Mouse (Mus musculus): Measurements from ENCODE around the gene Hoxb3. TPM values are rescaled to one million over a fixed set of nuclear protein-coding genes. Genes with fewer than 3 reads are reported as not detected.
A peak's percentile ranks its signal among the peaks of the same experiment; 100 is the strongest.

Gene Hoxb3
- polyA plus RNA-seq, 1 experiment from 2014 or later, result 15.3 TPM

GRCm38 (mm10) chr11:96348141-96348928 is 25.2 kb downstream of the Hoxb3 start:
- peak overlapping the region; percentile 47 for H3K4me2 ChIP-seq (replicated peaks)
- WGBS, result 6% methylated on average over 21 of the region's 21 CpGs

GRCm38 (mm10) chr11:96348988-96349387 is 25.9 kb downstream of the Hoxb3 start:
- Histone ChIP-seq H3K4me2 (replicated peaks) (peak overlapping the region; percentile 47), H3K4me1 (peaks cover 46% of the 10 kb centered on the region), H3K36me3 (no peaks in the 10 kb centered on the region), H3K9ac (peak overlapping the region; percentile 57), H3K27me3 (peaks cover 79% of the 10 kb centered on the region), H3K4me3 (peak overlapping the region; percentile 24), H3K9me3 (replicated peaks) (no peaks in the 10 kb centered on the region), H3K27ac (peak overlapping the region; percentile 96)
- no peak for ATAC-seq (ENCODE audit: low FRiP score)
- WGBS, result 10% methylated on average over 3 of the region's 3 CpGs

More at GRCm38 (mm10) chr11:96348141-96348928, 25.2 kb downstream of the Hoxb3 start:
- ATAC-seq (ENCODE audit: low FRiP score), result no peak
- peak overlapping the region; percentile 57 for H3K9ac ChIP-seq
- peak overlapping the region; percentile 96 for H3K27ac ChIP-seq
- H3K27me3 ChIP-seq, result peaks cover 84% of the 10 kb centered on the region
- peak overlapping the region; percentile 24 for H3K4me3 ChIP-seq
- no peaks in the 10 kb centered on the region for H3K9me3 ChIP-seq (replicated peaks)
- H3K4me1 ChIP-seq, result peaks cover 46% of the 10 kb centered on the region
- H3K36me3 ChIP-seq, result no peaks in the 10 kb centered on the region

GRCm38 (mm10) chr11:96349491-96350340 is 26.6 kb downstream of the Hoxb3 start:
- peak overlapping the region; percentile 47 for H3K4me2 ChIP-seq (replicated peaks)
- ATAC-seq (ENCODE audit: low FRiP score), result no peak

GRCm38 (mm10) chr11:96350341-96350624 is 27.2 kb downstream of the Hoxb3 start, which contains the start of gene Hoxb2:
Gene Hoxb2 (plus strand): TSS chr11:96350525.
- ATAC-seq (ENCODE audit: low FRiP score), result no peak
- Histone ChIP-seq H3K27ac (peak within 1 kb of the TSS; percentile 96), H3K9me3 (replicated peaks) (no peaks in the 10 kb centered on the region), H3K36me3 (no peaks in the 10 kb centered on the region), H3K4me2 (replicated peaks) (peak within 1 kb of the TSS; percentile 64), H3K4me3 (peak within 1 kb of the TSS; percentile 54), H3K9ac (peak within 1 kb of the TSS; percentile 92), H3K27me3 (peaks cover 78% of the 10 kb centered on the region), H3K4me1 (peaks cover 36% of the 10 kb centered on the region)
- WGBS, result 4% methylated on average over 2 of the region's 2 CpGs

More at GRCm38 (mm10) chr11:96349491-96350340, 26.6 kb downstream of the Hoxb3 start:
- H3K36me3 ChIP-seq, result no peaks in the 10 kb centered on the region
- H3K9me3 ChIP-seq (replicated peaks), result no peaks in the 10 kb centered on the region
- 2% methylated on average over 14 of the region's 14 CpGs for WGBS
- peaks cover 79% of the 10 kb centered on the region for H3K27me3 ChIP-seq
- H3K4me1 ChIP-seq, result peaks cover 41% of the 10 kb centered on the region
- peak overlapping the region; percentile 24 for H3K4me3 ChIP-seq
- H3K27ac ChIP-seq, result peak overlapping the region; percentile 96
- peak overlapping the region; percentile 57 for H3K9ac ChIP-seq

- no peaks in the 10 kb centered on the region for H3K9me3 ChIP-seq (replicated peaks)
- ATAC-seq (ENCODE audit: low FRiP score), result no peak
- peaks cover 75% of the 10 kb centered on the region for H3K27me3 ChIP-seq
- H3K4me1 ChIP-seq, result peaks cover 31% of the 10 kb centered on the region
- 8% methylated on average over 2 of the region's 2 CpGs for WGBS
- no peaks in the 10 kb centered on the region for H3K36me3 ChIP-seq
- peak overlapping the region; percentile 96 for H3K27ac ChIP-seq
- peak overlapping the region; percentile 92 for H3K9ac ChIP-seq
- H3K4me2 ChIP-seq (replicated peaks), result peak overlapping the region; percentile 64
- peak overlapping the region; percentile 54; the same call in 1 of the 2 replicates for H3K4me3 ChIP-seq
These were observed 27.7 kb downstream of the Hoxb3 start for GRCm38 (mm10) chr11:96350791-96351190.

- Histone ChIP-seq H3K27ac (peak overlapping the region; percentile 96), H3K9me3 (replicated peaks) (no peaks in the 10 kb centered on the region), H3K9ac (peak overlapping the region; percentile 92), H3K4me3 (peak overlapping the region; percentile 54), H3K4me2 (replicated peaks) (peak overlapping the region; percentile 64), H3K4me1 (peaks cover 25% of the 10 kb centered on the region), H3K27me3 (peaks cover 75% of the 10 kb centered on the region), H3K36me3 (no peaks in the 10 kb centered on the region)
- 2% methylated on average over 11 of the region's 11 CpGs for WGBS
- ATAC-seq (ENCODE audit: low FRiP score), result peak; percentile 27; the same call in 1 of the 2 replicates
These were observed 28.2 kb downstream of the Hoxb3 start for GRCm38 (mm10) chr11:96351312-96351711.

GRCm38 (mm10) chr11:96351831-96352230 is 28.7 kb downstream of the Hoxb3 start:
- under 1% methylated on average over 22 of the region's 22 CpGs for WGBS
- Histone ChIP-seq H3K9me3 (replicated peaks) (no peaks in the 10 kb centered on the region), H3K27me3 (peaks cover 75% of the 10 kb centered on the region), H3K4me1 (peaks cover 25% of the 10 kb centered on the region), H3K27ac (peak overlapping the region; percentile 96), H3K9ac (peak overlapping the region; percentile 92), H3K4me3 (peak overlapping the region; percentile 54), H3K36me3 (no peaks in the 10 kb centered on the region), H3K4me2 (replicated peaks) (peak overlapping the region; percentile 64)
- ATAC-seq (ENCODE audit: low FRiP score), result peak; percentile 49; the same call in 1 of the 2 replicates

GRCm38 (mm10) chr11:96352691-96353521 is 29.8 kb downstream of the Hoxb3 start:
- Histone ChIP-seq H3K9me3 (replicated peaks) (no peaks in the 10 kb centered on the region), H3K4me2 (replicated peaks) (peak overlapping the region; percentile 64), H3K27me3 (peaks cover 78% of the 10 kb centered on the region), H3K36me3 (no peaks in the 10 kb centered on the region), H3K9ac (peak overlapping the region; percentile 92), H3K27ac (peak overlapping the region; percentile 96), H3K4me1 (peaks cover 23% of the 10 kb centered on the region), H3K4me3 (peak overlapping the region; percentile 54)
- ATAC-seq (ENCODE audit: low FRiP score), result no peak
- under 1% methylated on average over 75 of the region's 75 CpGs for WGBS

- under 1% methylated on average over 14 of the region's 14 CpGs for WGBS
- Histone ChIP-seq H3K27ac (peak overlapping the region; percentile 96), H3K4me2 (replicated peaks) (peak overlapping the region; percentile 64), H3K4me1 (peaks cover 22% of the 10 kb centered on the region), H3K36me3 (no peaks in the 10 kb centered on the region), H3K9ac (peak overlapping the region; percentile 92), H3K9me3 (replicated peaks) (no peaks in the 10 kb centered on the region), H3K4me3 (peak overlapping the region; percentile 54), H3K27me3 (peaks cover 78% of the 10 kb centered on the region)
- ATAC-seq (ENCODE audit: low FRiP score), result no peak
These were observed 30.4 kb downstream of the Hoxb3 start for GRCm38 (mm10) chr11:96353522-96353841.

GRCm38 (mm10) chr11:96353939-96354338 is 30.8 kb downstream of the Hoxb3 start:
- 3% methylated on average over 8 of the region's 8 CpGs for WGBS
- peaks cover 77% of the 10 kb centered on the region for H3K27me3 ChIP-seq
- no peaks in the 10 kb centered on the region for H3K36me3 ChIP-seq
- peak overlapping the region; percentile 96 for H3K27ac ChIP-seq
- H3K9ac ChIP-seq, result peak overlapping the region; percentile 92
- H3K4me3 ChIP-seq, result peak overlapping the region; percentile 54
- ATAC-seq (ENCODE audit: low FRiP score), result no peak
- H3K4me2 ChIP-seq (replicated peaks), result peak overlapping the region; percentile 64
- peaks cover 19% of the 10 kb centered on the region for H3K4me1 ChIP-seq
- H3K9me3 ChIP-seq (replicated peaks), result no peaks in the 10 kb centered on the region

- ATAC-seq (ENCODE audit: low FRiP score), result no peak
- Histone ChIP-seq H3K4me2 (replicated peaks) (peak overlapping the region; percentile 64), H3K4me3 (peak overlapping the region; percentile 54), H3K27ac (peak overlapping the region; percentile 96), H3K4me1 (peaks cover 15% of the 10 kb centered on the region; the same call in 1 of the 2 replicates), H3K27me3 (peaks cover 76% of the 10 kb centered on the region), H3K9me3 (replicated peaks) (no peaks in the 10 kb centered on the region), H3K36me3 (no peaks in the 10 kb centered on the region), H3K9ac (peak overlapping the region; percentile 92)
- WGBS, result 1% methylated on average over 25 of the region's 25 CpGs
These were observed 31.2 kb downstream of the Hoxb3 start for GRCm38 (mm10) chr11:96354376-96354775.

Measured in hindbrain, embryonic 12.5 days (tissue).